Mouse (Mus musculus): ENCODE measurements at regions not wholly inside any gene's neighbourhood (a gene's known extent, or its start where the extent isn't known, plus 50 kb on each side); places are given as distances from the start of the nearest gene placed in this dataset.

DNA sequence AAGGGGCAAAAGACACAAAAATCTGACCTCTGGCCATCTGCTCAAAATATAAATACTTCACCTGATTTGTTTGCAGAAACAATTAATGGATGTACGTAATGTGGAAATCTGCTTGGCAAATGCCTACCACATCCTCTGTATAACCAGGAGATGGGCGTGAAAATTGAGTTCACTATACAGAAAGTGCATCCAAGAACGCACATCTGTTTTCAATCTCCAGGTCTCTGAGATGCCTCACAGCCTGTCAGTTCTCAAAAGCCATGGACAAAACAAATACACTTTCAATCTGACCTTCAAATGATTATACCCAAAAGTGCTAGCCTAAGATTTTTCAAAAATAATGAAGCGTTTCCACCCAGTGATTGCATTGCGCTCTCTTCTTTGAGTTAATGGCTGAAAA, 293.6 kb upstream of the Gjb5 start:
- TF ChIP-seq POLR2A (IDR thresholded peaks at IDR 0.05; ENCODE audit: borderline replicate concordance, control insufficient read depth, low read depth, low read length) (no peak), CTCF (IDR thresholded peaks at IDR 0.05; ENCODE audit: control insufficient read depth, insufficient read depth, low read length) (no peak)

All from bone marrow, adult 2 months (tissue).